Mouse (Mus musculus): ENCODE measurements around the gene 9130008F23Rik. TPM values are rescaled to one million over a fixed set of nuclear protein-coding genes. Genes with fewer than 3 reads are reported as not detected.

The 9130008F23Rik gene
- total RNA-seq, 4 experiments from 2014 or later, result 0.25 to 0.84 (median 0.41) TPM; not detected in 1

Other genes starting within 250 kb of the 9130008F23Rik start
- not detected for gene Esp3, start 248.5 kb downstream of the 9130008F23Rik start, total RNA-seq (2022)
- gene Esp1, start 153.4 kb downstream of the 9130008F23Rik start, total RNA-seq (2022), result not detected
- not detected for gene Crisp2, start 73.6 kb downstream of the 9130008F23Rik start, total RNA-seq (2022)
- gene Rhag, start 69.4 kb downstream of the 9130008F23Rik start, total RNA-seq (2022), result under 1 TPM in 1 of 4 experiments, not detected in 3; 0.23 TPM
- not detected for gene Glyatl3, start 33.8 kb upstream of the 9130008F23Rik start, total RNA-seq (2022)
- gene Mut, start 54.1 kb upstream of the 9130008F23Rik start, total RNA-seq (2022), result 100 to 1,000 TPM; 171 to 198 (median 185) TPM
- 1 to 10 TPM; 5.2 to 7.0 (median 6.3) TPM for gene Cenpq, start 54.5 kb upstream of the 9130008F23Rik start, total RNA-seq (2022)